Mouse (Mus musculus) liver, adult 2 months (tissue): ENCODE results near the gene Tmem216. TPM values are rescaled to one million over a fixed set of nuclear protein-coding genes. Genes with fewer than 3 reads are reported as not detected.

Experiments
- DNase-seq: peaks from one replicate; pipeline ENCODE4 v3.0.0-alpha.2; 2011; ENCODE audit warnings: low read depth, low spot score; ENCODE audit errors: extremely low read depth
- H3K27ac ChIP-seq: fragments of 200-500 bp; replicated peaks from 2 replicates; pipeline ENCODE4 v1.5.1; 2012; ENCODE audit warnings: low read depth, mild to moderate bottlenecking, control low read depth, inconsistent platforms, low read length; ENCODE audit not compliant: insufficient read depth
- H3K27me3 ChIP-seq: fragments of 200-500 bp; 2 replicates; pipeline ENCODE4 v1.6.1; 2012; ENCODE audit warnings: mild to moderate bottlenecking, moderate library complexity, low read length, inconsistent platforms; ENCODE audit not compliant: control insufficient read depth, insufficient read depth
- H3K36me3 ChIP-seq: fragments of 200-500 bp; 2 replicates; pipeline ENCODE4 v1.6.1; 2012; ENCODE audit warnings: low read length, inconsistent platforms; ENCODE audit not compliant: control insufficient read depth, insufficient read depth
- H3K4me1 ChIP-seq: fragments of 200-500 bp; 2 replicates; pipeline ENCODE4 v1.6.1; 2011; ENCODE audit warnings: low read length; ENCODE audit not compliant: control insufficient read depth, insufficient read depth
- H3K4me3 ChIP-seq: fragments of 200-500 bp; 2 replicates; pipeline ENCODE4 v1.5.1; 2011; ENCODE audit warnings: low read depth, mild to moderate bottlenecking, control low read depth, low read length, moderate library complexity; ENCODE audit not compliant: insufficient read depth
- H3K79me2 ChIP-seq: fragments of 200-500 bp; 2 replicates; pipeline ENCODE4 v1.6.1; 2012; ENCODE audit warnings: inconsistent platforms, mild to moderate bottlenecking, low read length, moderate library complexity; ENCODE audit not compliant: control insufficient read depth, insufficient read depth
- H3K9ac ChIP-seq: fragments of 200-500 bp; 2 replicates; pipeline ENCODE4 v1.6.1; 2012; ENCODE audit warnings: low read depth, mild to moderate bottlenecking, control low read depth, inconsistent platforms, low read length
- CTCF ChIP-seq: fragments of 200-500 bp; IDR thresholded peaks from 2 replicates; pipeline ENCODE4 v1.5.1; 2011; ENCODE audit warnings: low read depth, low read length, control low read depth
- POLR2A ChIP-seq: fragments of 200-500 bp; IDR thresholded peaks from 2 replicates; pipeline ENCODE4 v1.6.1; 2011; ENCODE audit warnings: low read length, control low read depth; ENCODE audit not compliant: insufficient read depth; ENCODE audit errors: extremely low read depth
- WGBS: fragments of 180-500 bp; shearing (Covaris S2); methylation state at CpG from one replicate; pipeline ENCODE4 v1.1.7; 2018; 5-methylcytosine and 5-hydroxymethylcytosine counted together
- polyA plus RNA-seq: library from polyadenylated mRNA; depleted of rRNA; stranded (reverse); fragments of >200 nt; gene quantifications from 2 replicates; pipeline ENCODE4 v1.2.3, GENCODE M21; 2012
- total RNA-seq: library from RNA; depleted of rRNA; stranded (reverse); fragments of >200 nt; gene quantifications from 2 replicates; pipeline ENCODE4 v1.2.3, GENCODE M21; 2014

Tmem216 gene
- total and polyA plus RNA-seq, 2 experiments: 3.7 to 11.3 TPM

DNA sequence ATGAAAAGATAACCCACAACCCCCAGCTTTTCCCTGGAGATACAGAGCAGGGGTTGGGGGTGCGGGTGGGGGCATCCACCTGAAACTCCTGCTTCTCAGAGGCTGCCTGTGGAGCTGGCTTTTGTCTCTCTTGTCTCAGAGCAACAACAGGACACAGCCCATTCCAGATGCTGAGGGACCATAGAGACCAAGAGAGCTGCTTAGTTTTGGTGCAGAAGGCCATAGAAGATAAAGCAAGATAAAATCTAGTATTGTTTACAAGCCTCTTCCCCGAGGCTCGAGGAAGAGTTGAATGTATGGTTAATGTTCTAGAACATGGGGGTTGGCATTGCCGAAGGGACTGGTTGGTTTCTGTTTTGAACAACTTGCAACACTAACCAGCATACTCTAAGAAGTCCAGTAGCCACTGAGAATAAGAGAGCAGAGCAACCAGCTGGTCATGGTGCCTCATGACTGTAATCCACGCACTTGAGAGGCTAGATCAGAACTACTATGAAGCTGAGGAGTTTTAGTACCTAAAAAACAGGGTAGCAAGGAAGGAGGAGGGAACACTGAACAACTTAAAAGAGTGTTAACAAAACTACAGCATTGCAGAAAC, 32.5 kb downstream of the Tmem216 start:
- H3K79me2 ChIP-seq: peaks cover 20% of the 10 kb centered on the region
- no peaks in the 10 kb centered on the region for H3K27me3 ChIP-seq
- no peak overlapping the region for H3K4me3 ChIP-seq
- TF ChIP-seq CTCF (no peak), POLR2A (no peak)
- WGBS: 52% methylated on average over 5 of the region's 5 CpGs
- H3K9ac ChIP-seq: no peak overlapping the region
- H3K36me3 ChIP-seq: peaks cover 10% of the 10 kb centered on the region
- peaks cover 6% of the 10 kb centered on the region; the same call in 1 of the 2 replicates for H3K4me1 ChIP-seq
- no peak for DNase-seq
- H3K27ac ChIP-seq: no peak overlapping the region

DNA sequence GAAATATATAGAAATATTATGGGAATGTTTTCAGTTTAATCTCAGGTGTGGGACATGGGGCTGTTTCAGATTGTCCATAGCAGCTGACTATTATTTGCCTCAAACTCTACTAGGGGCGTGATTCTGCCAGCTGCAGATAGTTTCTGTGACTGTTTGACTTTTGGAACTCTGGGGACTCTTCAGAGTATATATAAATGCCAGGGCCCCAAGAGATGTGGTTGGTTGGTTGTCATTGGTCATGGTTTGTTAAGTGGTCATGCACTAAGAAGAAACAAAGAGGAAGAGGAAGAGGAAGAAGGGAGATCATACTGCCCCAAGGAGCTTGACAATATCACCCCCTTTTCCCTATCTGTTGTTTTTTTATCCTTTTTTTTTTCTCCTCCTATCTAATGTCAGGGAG, 34.1 kb downstream of the Tmem216 start:
- H3K27ac ChIP-seq: no peak overlapping the region
- H3K4me1 ChIP-seq: peaks cover 6% of the 10 kb centered on the region; the same call in 1 of the 2 replicates
- peaks cover 12% of the 10 kb centered on the region for H3K36me3 ChIP-seq
- WGBS: 55% methylated on average over 1 of the region's 1 CpGs
- no peak for DNase-seq
- H3K9ac ChIP-seq: no peak overlapping the region
- no peaks in the 10 kb centered on the region for H3K27me3 ChIP-seq
- no peak overlapping the region for H3K4me3 ChIP-seq
- no peak for TF ChIP-seq CTCF
- H3K79me2 ChIP-seq: peaks cover 16% of the 10 kb centered on the region

DNA sequence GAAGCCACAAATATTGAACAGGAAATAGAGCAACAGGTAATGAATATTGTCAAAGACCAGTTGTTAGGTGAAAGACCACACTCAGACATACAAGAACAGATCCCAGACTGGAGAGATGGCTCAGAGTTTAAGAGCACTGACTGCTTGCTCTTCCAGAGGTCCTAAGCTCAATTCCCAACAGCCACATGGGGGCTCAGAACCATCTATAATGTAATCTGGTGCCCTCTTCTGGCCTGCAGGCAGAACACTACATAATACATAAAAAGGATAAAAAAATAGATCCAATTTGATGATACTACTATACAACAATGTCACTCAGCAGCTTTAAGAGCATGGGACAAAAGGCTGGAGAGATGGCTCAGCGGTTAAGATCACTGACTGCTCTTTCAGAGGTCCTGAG, 35.7 kb downstream of the Tmem216 start:
- 54% methylated on average over 1 of the region's 1 CpGs for WGBS
- no peak overlapping the region for H3K27ac ChIP-seq

DNA sequence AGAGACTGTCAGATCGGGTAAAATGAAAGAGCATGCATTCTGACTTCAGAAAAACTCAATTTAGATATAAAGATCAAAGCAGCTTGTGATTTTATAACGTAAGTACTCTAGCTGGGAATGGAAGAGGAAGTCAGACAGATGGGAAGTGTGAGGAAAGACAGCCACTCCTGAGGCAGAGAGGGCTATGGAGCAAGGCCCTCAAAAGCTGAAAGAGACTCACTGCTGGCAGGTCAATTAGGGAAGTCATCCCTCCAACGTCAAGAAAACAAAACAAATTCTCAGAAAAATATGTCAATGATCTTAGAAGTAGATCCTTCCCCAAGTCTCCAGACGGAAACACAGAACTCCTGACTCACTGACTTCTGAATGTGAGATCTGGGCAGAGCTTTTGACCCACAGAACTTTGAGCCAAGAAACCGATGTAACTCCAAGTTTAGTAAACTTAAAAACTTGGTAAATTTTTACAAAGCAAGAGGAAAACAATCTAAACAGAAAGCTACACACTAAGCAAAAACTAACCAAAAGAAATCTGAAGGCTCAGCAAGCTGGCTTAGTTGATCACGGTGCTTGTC, 45.2 kb downstream of the Tmem216 start:
- no peak overlapping the region for H3K4me3 ChIP-seq
- H3K4me1 ChIP-seq: no peaks in the 10 kb centered on the region
- no peaks in the 10 kb centered on the region for H3K27me3 ChIP-seq
- TF ChIP-seq POLR2A: no peak
- no peak for TF ChIP-seq CTCF
- H3K27ac ChIP-seq: no peak overlapping the region
- H3K9ac ChIP-seq: no peak overlapping the region
- WGBS: 60% methylated on average over 6 of the region's 6 CpGs
- H3K36me3 ChIP-seq: peaks cover 42% of the 10 kb centered on the region
- peak; percentile 28 for DNase-seq
- no peaks in the 10 kb centered on the region; the same call in 1 of the 2 replicates for H3K79me2 ChIP-seq

More for the DNA sequence above, 35.7 kb downstream of the Tmem216 start:
- no peak for DNase-seq
- Histone ChIP-seq H3K4me1 (no peaks in the 10 kb centered on the region; the same call in 1 of the 2 replicates), H3K4me3 (no peak overlapping the region), H3K27me3 (no peaks in the 10 kb centered on the region), H3K79me2 (peaks cover 10% of the 10 kb centered on the region), H3K9ac (no peak overlapping the region), H3K36me3 (peaks cover 21% of the 10 kb centered on the region)
- TF ChIP-seq CTCF (no peak), POLR2A (no peak)

DNA sequence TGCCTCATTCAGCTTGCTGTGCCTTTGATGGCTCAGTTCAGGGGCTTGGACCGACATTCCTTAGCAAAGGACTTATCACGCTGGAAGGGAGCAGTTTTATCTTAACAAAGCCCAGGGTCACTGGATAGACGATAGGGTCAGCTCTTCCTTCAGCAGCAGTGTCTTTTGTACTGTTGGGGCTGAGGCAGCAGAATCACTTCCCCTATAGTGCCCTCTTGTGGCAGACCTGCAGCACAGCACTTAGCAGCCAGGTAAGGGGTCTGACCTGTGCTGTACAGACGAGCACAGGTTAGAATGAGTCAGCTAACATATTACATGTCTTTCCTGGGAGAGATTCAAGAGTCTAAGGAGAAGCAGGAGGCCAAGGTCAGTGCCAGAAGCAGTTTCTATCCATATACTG, 53.5 kb downstream of the Tmem216 start:
- peak; percentile 20 for DNase-seq
- H3K36me3 ChIP-seq: peaks cover 46% of the 10 kb centered on the region

DNA sequence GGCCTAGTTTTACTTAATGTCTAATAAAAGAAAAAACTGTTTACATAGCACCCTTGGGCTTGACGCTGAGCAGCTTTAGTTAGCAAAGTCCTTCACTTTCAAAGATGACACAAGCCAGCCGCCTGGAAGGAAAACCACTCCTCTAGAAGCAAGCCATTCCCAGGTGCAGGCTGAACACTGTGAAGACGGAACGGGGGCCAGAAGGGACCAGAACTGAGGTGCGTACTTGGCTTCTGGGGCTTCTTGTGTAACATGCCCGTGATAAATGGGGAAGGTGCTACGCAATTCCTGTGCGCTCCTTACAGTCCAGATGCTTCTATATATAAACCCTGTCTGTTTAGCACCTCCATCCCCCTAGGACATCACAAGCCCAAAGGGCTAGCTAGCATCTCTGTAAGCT, 55.5 kb downstream of the Tmem216 start:
- no peaks in the 10 kb centered on the region for H3K79me2 ChIP-seq
- 96% methylated on average over 8 of the region's 8 CpGs for WGBS
- no peak overlapping the region for H3K4me3 ChIP-seq
- no peaks in the 10 kb centered on the region for H3K4me1 ChIP-seq
- no peak for DNase-seq
- H3K27ac ChIP-seq: no peak overlapping the region
- H3K9ac ChIP-seq: no peak overlapping the region
- peaks cover 36% of the 10 kb centered on the region for H3K36me3 ChIP-seq
- no peak for TF ChIP-seq CTCF
- no peak for TF ChIP-seq POLR2A
- H3K27me3 ChIP-seq: no peaks in the 10 kb centered on the region

More for the DNA sequence above, 53.5 kb downstream of the Tmem216 start:
- Histone ChIP-seq H3K4me3 (no peak overlapping the region), H3K4me1 (no peaks in the 10 kb centered on the region), H3K27me3 (no peaks in the 10 kb centered on the region), H3K79me2 (no peaks in the 10 kb centered on the region), H3K27ac (no peak overlapping the region), H3K9ac (no peak overlapping the region)
- WGBS: 21% methylated on average over 4 of the region's 4 CpGs
- TF ChIP-seq CTCF: peak; percentile 92
- no peak for TF ChIP-seq POLR2A
